8 mouse cellular contexts compared by ENCODE assay signal in the genomic region with DNA sequence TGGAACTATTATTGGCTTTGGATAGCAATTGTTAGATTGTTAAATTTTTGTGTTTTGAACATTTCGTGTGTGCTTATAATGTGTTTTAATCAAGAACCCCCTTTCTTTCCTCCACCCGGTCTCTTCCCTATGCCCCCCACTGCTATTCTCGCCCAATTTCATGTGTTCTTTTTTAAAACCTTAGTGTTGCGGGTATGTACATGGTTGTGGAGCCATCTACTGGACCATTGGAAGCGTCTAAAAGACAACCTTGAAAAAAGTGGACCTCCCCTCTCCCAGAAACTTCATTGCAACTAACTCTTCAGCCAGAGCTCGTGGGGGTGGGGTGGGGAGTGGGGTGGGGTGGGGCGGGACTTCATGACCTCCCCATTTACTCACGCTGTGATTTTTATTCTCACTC.
DNase-seq lines count a peak whose midpoint lies in the region; ATAC-seq and TF ChIP-seq lines count a peak whose summit lies in the region.
"Had no signal": no experiment of that assay in that cellular context is flagged by ENCODE, and none has a peak within 500 bp of the region (broad histone marks: within the 10 kb centered on the region; RNA-seq: fewer than 3 reads in every experiment).

No protein-coding gene starts in this region.

- peak; percentile 20 for DNase-seq in kidney, adult 18-20 months
- no peak for DNase-seq in kidney, adult 11 months
- peak; percentile 27 for DNase-seq in ES-CJ7 (ENCODE audit: low read depth, low spot score)
- DNase-seq in brain, embryonic 14.5 days (ENCODE audit: low read depth) = peak; percentile 14
- DNase-seq in lung, postnatal 36 days = peak; percentile 19
- DNase-seq in right cerebral cortex, postnatal 25 days = no peak
- DNase-seq: thymus, adult 2 months had no signal

- no peak for ATAC-seq in inflammation-experienced regulatory T-cells, adult 6 months

- no peak; the same call in 1 of the 2 replicates for TF ChIP-seq CTCF in brain, embryonic 14.5 days (IDR thresholded peaks at IDR 0.05; ENCODE audit: borderline replicate concordance, extremely low read depth, insufficient read depth, insufficient read length)

- no peak for TF ChIP-seq POLR2A in brain, embryonic 14.5 days (IDR thresholded peaks at IDR 0.05; ENCODE audit: borderline replicate concordance, extremely low read depth, insufficient read depth, insufficient read length, poor library complexity, severe bottlenecking)

Comparison
In these comparisons a context has a peak if more than half of its experiments do, and no peak if none do; other contexts are left out.
1. DNase-seq: peak in kidney, adult 18-20 months (single experiment), ES-CJ7 (single experiment), brain, embryonic 14.5 days (single experiment) and lung, postnatal 36 days (single experiment); none in kidney, adult 11 months (single experiment) and right cerebral cortex, postnatal 25 days (single experiment).